25 mouse cellular contexts compared by ENCODE assay signal in the genomic region with DNA sequence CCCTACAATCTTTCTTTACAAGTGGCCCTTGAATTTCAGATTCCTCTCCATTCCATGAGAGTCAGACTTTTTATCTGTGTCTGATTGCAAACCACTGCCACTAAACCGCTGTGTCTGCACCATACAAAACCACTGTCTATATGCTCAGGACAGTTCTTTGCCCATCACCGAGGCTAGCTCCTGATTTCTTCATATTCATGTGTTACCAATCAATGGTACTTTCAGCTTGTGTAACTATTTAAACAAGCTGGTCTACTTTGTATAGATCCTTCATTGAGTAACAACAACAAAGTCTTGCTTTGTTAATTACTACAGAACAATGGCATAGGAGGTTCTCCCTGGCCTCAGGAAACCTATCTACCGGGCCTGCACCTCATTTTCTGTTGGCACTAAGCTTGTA.
DNase-seq lines count a peak whose midpoint lies in the region; ATAC-seq lines count a peak whose summit lies in the region.
"Had no signal": no experiment of that assay in that cellular context is flagged by ENCODE, and none has a peak within 500 bp of the region (broad histone marks: within the 10 kb centered on the region; RNA-seq: fewer than 3 reads in every experiment).

No protein-coding gene starts in this region.

- H3K4me2 ChIP-seq in heart, embryonic 14.5 days (ENCODE audit: low read length) = peak overlapping the region; percentile 60
- no peak overlapping the region for H3K4me2 ChIP-seq in hindbrain, embryonic 15.5 days
- no peak overlapping the region for H3K4me2 ChIP-seq in hindbrain, embryonic 11.5 days (replicated peaks; ENCODE audit: low read depth, low read length)
- H3K4me2 ChIP-seq in midbrain, embryonic 16.5 days (ENCODE audit: low read length) = no peak overlapping the region
- H3K4me2 ChIP-seq: intestine, embryonic 15.5 days; limb, embryonic 15.5 days; midbrain, embryonic 12.5 days had no signal

- no peaks in the 10 kb centered on the region for H3K27me3 ChIP-seq in heart, embryonic 14.5 days (ENCODE audit: control insufficient read depth, insufficient read depth, low read length)
- H3K27me3 ChIP-seq in hindbrain, embryonic 15.5 days = no peaks in the 10 kb centered on the region
- H3K27me3 ChIP-seq in hindbrain, embryonic 11.5 days (ENCODE audit: control insufficient read depth, insufficient read depth, low read length) = no peaks in the 10 kb centered on the region
- H3K27me3 ChIP-seq in midbrain, embryonic 16.5 days (ENCODE audit: control insufficient read depth, insufficient read depth, low read depth, low read length) = no peaks in the 10 kb centered on the region
- no peaks in the 10 kb centered on the region for H3K27me3 ChIP-seq in midbrain, embryonic 10.5 days (ENCODE audit: low read depth, poor library complexity, severe bottlenecking)
- H3K27me3 ChIP-seq: intestine, embryonic 15.5 days; limb, embryonic 15.5 days; midbrain, embryonic 12.5 days had no signal

- no peaks in the 10 kb centered on the region for H3K9me3 ChIP-seq in heart, embryonic 14.5 days (ENCODE audit: control insufficient read depth, low read length)
- H3K9me3 ChIP-seq in hindbrain, embryonic 15.5 days = no peaks in the 10 kb centered on the region
- H3K9me3 ChIP-seq in hindbrain, embryonic 11.5 days (ENCODE audit: control insufficient read depth, low read length) = no peaks in the 10 kb centered on the region
- H3K9me3 ChIP-seq in midbrain, embryonic 16.5 days (replicated peaks; ENCODE audit: control insufficient read depth, low read length, poor library complexity, severe bottlenecking) = no peaks in the 10 kb centered on the region
- H3K9me3 ChIP-seq in midbrain, embryonic 10.5 days (replicated peaks) = no peaks in the 10 kb centered on the region
- H3K9me3 ChIP-seq: forebrain, embryonic 10.5 days; intestine, embryonic 15.5 days; limb, embryonic 15.5 days; midbrain, embryonic 12.5 days had no signal

- peak overlapping the region; percentile 48 to 64; a peak in 3 of 4 replicates for H3K27ac ChIP-seq in heart, embryonic 14.5 days (replicated peaks in 1 of 2; ENCODE audit: control insufficient read depth in 1 of 2, insufficient read depth in 1 of 2, low read depth in 2 of 2, low read length in 2 of 2)
- H3K27ac ChIP-seq in hindbrain, embryonic 15.5 days (replicated peaks) = peak overlapping the region; percentile 91
- no peak overlapping the region; the same call in 1 of the 2 replicates for H3K27ac ChIP-seq in hindbrain, embryonic 11.5 days (ENCODE audit: low read depth, low read length)
- peak overlapping the region; percentile 98; the same call in 1 of the 2 replicates for H3K27ac ChIP-seq in midbrain, embryonic 16.5 days (ENCODE audit: low read length)
- H3K27ac ChIP-seq in midbrain, embryonic 10.5 days (replicated peaks) = no peak overlapping the region; the same call in 1 of the 2 replicates
- H3K27ac ChIP-seq: forebrain, embryonic 10.5 days; intestine, embryonic 15.5 days; limb, embryonic 15.5 days; midbrain, embryonic 12.5 days had no signal

- DNase-seq in heart, adult 8-10 months (ENCODE audit: low spot score) = no peak
- no peak for DNase-seq in hindbrain, embryonic 11.5 days (ENCODE audit: low spot score)
- DNase-seq in midbrain, embryonic 10.5 days (ENCODE audit: low spot score) = no peak
- DNase-seq in gastrocnemius, postnatal 36 days = no peak
- DNase-seq: adrenal gland, adult 2 months; cerebellum, adult 11 months; cerebellum, adult 9-11 months; gastrocnemius, postnatal 10 days; heart, postnatal 36 days; kidney, adult 8-10 months; kidney, postnatal 10 days; left cerebral cortex, postnatal 4 days; lung, adult 18-20 months; lung, postnatal 10 days; retina, postnatal 1 day; right cerebral cortex, postnatal 25 days; spleen, adult 18-20 months had no signal

- intact Hi-C loops in gastrocnemius, postnatal 36 days (cut with DNase I) = no loop called here

- H3K36me3 ChIP-seq in heart, embryonic 14.5 days (ENCODE audit: control insufficient read depth, insufficient read depth, low read length) = no peaks in the 10 kb centered on the region
- H3K36me3 ChIP-seq in hindbrain, embryonic 15.5 days = no peaks in the 10 kb centered on the region
- no peaks in the 10 kb centered on the region for H3K36me3 ChIP-seq in hindbrain, embryonic 11.5 days (ENCODE audit: control insufficient read depth, insufficient read depth, low read length)
- H3K36me3 ChIP-seq in midbrain, embryonic 16.5 days (ENCODE audit: control insufficient read depth, insufficient read depth, low read length) = no peaks in the 10 kb centered on the region
- H3K36me3 ChIP-seq in midbrain, embryonic 10.5 days = no peaks in the 10 kb centered on the region
- H3K36me3 ChIP-seq: forebrain, embryonic 10.5 days; intestine, embryonic 15.5 days; limb, embryonic 15.5 days; midbrain, embryonic 12.5 days had no signal

- no peak for ATAC-seq in heart, embryonic 14.5 days (ENCODE audit: insufficient number of reproducible peaks, insufficient read depth, low FRiP score, low read depth)
- ATAC-seq in hindbrain, embryonic 15.5 days (ENCODE audit: low FRiP score, low read depth) = no peak
- no peak for ATAC-seq in hindbrain, embryonic 11.5 days (ENCODE audit: low FRiP score)
- ATAC-seq in midbrain, embryonic 16.5 days = no peak
- ATAC-seq: forebrain, embryonic 16.5 days; intestine, embryonic 15.5 days had no signal

- 46% methylated on average over 3 of the region's 3 CpGs for WGBS in heart, embryonic 14.5 days
- WGBS in hindbrain, embryonic 15.5 days = 81% methylated on average over 3 of the region's 3 CpGs
- WGBS in hindbrain, embryonic 11.5 days = 79% methylated on average over 3 of the region's 3 CpGs
- 85% methylated on average over 3 of the region's 3 CpGs for WGBS in midbrain, embryonic 16.5 days
- 90% methylated on average over 3 of the region's 3 CpGs for WGBS in midbrain, embryonic 10.5 days

- H3K4me1 ChIP-seq in heart, embryonic 14.5 days (ENCODE audit: control insufficient read depth in 2 of 2, insufficient read depth in 2 of 2, low read length in 2 of 2) = peaks cover 27 to 67% of the 10 kb centered on the region in 2 experiments
- H3K4me1 ChIP-seq in hindbrain, embryonic 15.5 days (replicated peaks) = peaks cover 44% of the 10 kb centered on the region
- peaks cover 17% of the 10 kb centered on the region for H3K4me1 ChIP-seq in hindbrain, embryonic 11.5 days (replicated peaks; ENCODE audit: control insufficient read depth, insufficient read depth, low read length)
- peaks cover 46% of the 10 kb centered on the region for H3K4me1 ChIP-seq in midbrain, embryonic 16.5 days (ENCODE audit: control insufficient read depth, insufficient read depth, low read length)
- H3K4me1 ChIP-seq in midbrain, embryonic 10.5 days = peaks cover 44% of the 10 kb centered on the region

- no peak overlapping the region for H3K4me3 ChIP-seq in heart, embryonic 14.5 days (ENCODE audit: control insufficient read depth in 1 of 2, insufficient read depth in 1 of 2, low read depth in 1 of 2, low read length in 2 of 2)
- H3K4me3 ChIP-seq in hindbrain, embryonic 15.5 days = no peak overlapping the region
- no peak overlapping the region for H3K4me3 ChIP-seq in hindbrain, embryonic 11.5 days (ENCODE audit: low read depth, low read length)
- no peak overlapping the region for H3K4me3 ChIP-seq in midbrain, embryonic 16.5 days (ENCODE audit: low read depth, low read length)
- no peak overlapping the region for H3K4me3 ChIP-seq in midbrain, embryonic 10.5 days
- H3K4me3 ChIP-seq: forebrain, embryonic 10.5 days; intestine, embryonic 15.5 days; limb, embryonic 15.5 days; midbrain, embryonic 12.5 days had no signal

- no peak overlapping the region for H3K9ac ChIP-seq in heart, embryonic 14.5 days (ENCODE audit: low read length)
- H3K9ac ChIP-seq in hindbrain, embryonic 15.5 days = no peak overlapping the region
- no peak overlapping the region for H3K9ac ChIP-seq in hindbrain, embryonic 11.5 days (ENCODE audit: low read depth, low read length)
- no peak overlapping the region for H3K9ac ChIP-seq in midbrain, embryonic 16.5 days (ENCODE audit: low read depth, low read length)
- H3K9ac ChIP-seq: intestine, embryonic 15.5 days; limb, embryonic 15.5 days; midbrain, embryonic 12.5 days had no signal

Comparison
In these comparisons a context has a peak if more than half of its experiments do, and no peak if none do; other contexts are left out.
1. H3K27ac ChIP-seq: peak in heart, embryonic 14.5 days (2 of 2), hindbrain, embryonic 15.5 days (single experiment) and midbrain, embryonic 16.5 days (single experiment); none in hindbrain, embryonic 11.5 days (single experiment) and midbrain, embryonic 10.5 days (single experiment).